Mouse (Mus musculus) heart, embryonic 12.5 days (tissue): Measurements from ENCODE around the gene Pcnp. TPM values are rescaled to one million over a fixed set of nuclear protein-coding genes. Genes with fewer than 3 reads are reported as not detected.
"Not testable (repeated sequence)": the region's sequence is repeated elsewhere in the genome, so short reads cannot be mapped to it uniquely, and the experiment has no call there.

Experiments
- ATAC-seq: fragments of 200-750 bp; cut with Nextera tagmentation; 2 replicates; pipeline ENCODE4 v1.8.0; 2017; ENCODE audit warnings: moderate TSS enrichment, moderate library complexity; ENCODE audit not compliant: insufficient number of reproducible peaks, low FRiP score
- H3K27ac ChIP-seq: fragments of 300-500 bp; sonication (generic); 2 replicates; pipeline ENCODE4 v1.5.1; 2016; ENCODE audit warnings: mild to moderate bottlenecking, moderate library complexity; ENCODE audit not compliant: poor library complexity, severe bottlenecking
- H3K27me3 ChIP-seq: fragments of 300-500 bp; sonication (generic); replicated peaks from 2 replicates; pipeline ENCODE4 v1.6.1; 2016; ENCODE audit warnings: mild to moderate bottlenecking, moderate library complexity
- H3K36me3 ChIP-seq: fragments of 300-500 bp; sonication (generic); 2 replicates; pipeline ENCODE4 v1.6.1; 2016; ENCODE audit warnings: mild to moderate bottlenecking, moderate library complexity
- H3K4me1 ChIP-seq: fragments of 300-500 bp; sonication (generic); replicated peaks from 2 replicates; pipeline ENCODE4 v1.6.1; 2016; ENCODE audit warnings: mild to moderate bottlenecking
- H3K4me2 ChIP-seq: fragments of 300-500 bp; sonication (generic); 2 replicates; pipeline ENCODE4 v1.6.1; 2016; ENCODE audit warnings: mild to moderate bottlenecking, moderate library complexity
- H3K4me3 ChIP-seq: fragments of 300-500 bp; sonication (generic); 2 replicates; pipeline ENCODE4 v1.5.1; 2016; ENCODE audit warnings: mild to moderate bottlenecking
- H3K9ac ChIP-seq: fragments of 300-500 bp; sonication (generic); 2 replicates; pipeline ENCODE4 v1.6.1; 2016; ENCODE audit warnings: mild to moderate bottlenecking, moderate library complexity
- H3K9me3 ChIP-seq: fragments of 300-500 bp; sonication (generic); replicated peaks from 2 replicates; pipeline ENCODE4 v1.6.1; 2016; ENCODE audit warnings: mild to moderate bottlenecking, moderate library complexity
- WGBS: fragments of 180-500 bp; shearing (Covaris S2); methylation state at CpG from one replicate; pipeline ENCODE4 v1.1.7; 2016; 5-methylcytosine and 5-hydroxymethylcytosine counted together
- polyA plus RNA-seq: library from polyadenylated mRNA; unstranded; fragments of >200 nt; fragmentation: Nextera tagmentation; extraction: Ambion mirVana; gene quantifications from 2 replicates; pipeline ENCODE4 v1.2.1, GENCODE M21; 2016

The Pcnp gene
- 177 and 180 TPM in 2 replicates for polyA plus RNA-seq

GRCm38 (mm10) chr16:56029661-56030082 is at the start of gene Pcnp:
TSS of gene Pcnp (minus strand) at chr16:56029739.
- Histone ChIP-seq H3K9me3 (no peaks in the 10 kb centered on the region), H3K27ac (peak within 1 kb of the TSS; percentile 90), H3K4me2 (peak within 1 kb of the TSS; percentile 82), H3K9ac (peak within 1 kb of the TSS; percentile 95), H3K27me3 (no peaks in the 10 kb centered on the region), H3K4me1 (peaks cover 22% of the 10 kb centered on the region), H3K36me3 (peaks cover 36% of the 10 kb centered on the region), H3K4me3 (peak within 1 kb of the TSS; percentile 89)
- peak; percentile 99 for ATAC-seq
- under 1% methylated on average over 39 of the region's 39 CpGs for WGBS

GRCm38 (mm10) chr16:56076121-56076869 is 46.8 kb upstream of the Pcnp start:
- peak overlapping the region; percentile 84 for H3K9ac ChIP-seq
- H3K36me3 ChIP-seq: 0 out of 2 replicates have a peak, but pooled peaks cover 2% of the 10 kb centered on the region
- peaks cover 6% of the 10 kb centered on the region; the same call in 1 of the 2 replicates for H3K4me1 ChIP-seq
- peak overlapping the region; percentile 66 for H3K4me2 ChIP-seq
- no peaks in the 10 kb centered on the region for H3K9me3 ChIP-seq
- no peak for ATAC-seq
- H3K4me3 ChIP-seq: peak overlapping the region; percentile 80
- H3K27ac ChIP-seq: peak overlapping the region; percentile 90
- WGBS: 15% methylated on average over 11 of the region's 11 CpGs
- no peaks in the 10 kb centered on the region for H3K27me3 ChIP-seq

GRCm38 (mm10) chr16:56075222-56076111 is 45.9 kb upstream of the Pcnp start:
- no peaks in the 10 kb centered on the region for H3K9me3 ChIP-seq
- H3K9ac ChIP-seq: peak overlapping the region; percentile 84
- no peaks in the 10 kb centered on the region for H3K27me3 ChIP-seq
- peak overlapping the region; percentile 66 for H3K4me2 ChIP-seq
- peak overlapping the region; percentile 80 for H3K4me3 ChIP-seq
- under 1% methylated on average over 47 of the region's 66 CpGs for WGBS
- 0 out of 2 replicates have a peak, but pooled peaks cover 2% of the 10 kb centered on the region for H3K36me3 ChIP-seq
- peaks cover 6% of the 10 kb centered on the region; the same call in 1 of the 2 replicates for H3K4me1 ChIP-seq
- peak; percentile 85 for ATAC-seq
- peak overlapping the region; percentile 90 for H3K27ac ChIP-seq

- Histone ChIP-seq H3K9ac (no peak overlapping the region), H3K27me3 (no peaks in the 10 kb centered on the region), H3K36me3 (0 out of 2 replicates have a peak, but pooled peaks cover 2% of the 10 kb centered on the region), H3K27ac (peak overlapping the region; percentile 90), H3K4me3 (no peak overlapping the region), H3K9me3 (no peaks in the 10 kb centered on the region), H3K4me2 (no peak overlapping the region), H3K4me1 (peaks cover 6% of the 10 kb centered on the region; the same call in 1 of the 2 replicates)
- 65% methylated on average over 5 of the region's 5 CpGs for WGBS
- ATAC-seq: no peak
Measured at GRCm38 (mm10) chr16:56074565-56074964, 45.0 kb upstream of the Pcnp start.

- Histone ChIP-seq H3K9me3 (no peaks in the 10 kb centered on the region), H3K4me2 (no peak overlapping the region), H3K36me3 (0 out of 2 replicates have a peak, but pooled peaks cover 2% of the 10 kb centered on the region), H3K27me3 (no peaks in the 10 kb centered on the region), H3K9ac (no peak overlapping the region), H3K4me3 (no peak overlapping the region), H3K27ac (no peak overlapping the region), H3K4me1 (peaks cover 6% of the 10 kb centered on the region; the same call in 1 of the 2 replicates)
- whole genome bisulfite sequencing: 60% methylated on average over 1 of the region's 1 CpGs
- peak; percentile 36 for ATAC-seq
Measured at GRCm38 (mm10) chr16:56074122-56074521, 44.6 kb upstream of the Pcnp start.

- WGBS: 88% methylated on average over 6 of the region's 6 CpGs
- H3K36me3 ChIP-seq, H3K4me3 ChIP-seq, H3K9me3 ChIP-seq, H3K9ac ChIP-seq, H3K27me3 ChIP-seq, ATAC-seq, H3K4me2 ChIP-seq, H3K27ac ChIP-seq, H3K4me1 ChIP-seq: not testable (repeated sequence)
Measured at GRCm38 (mm10) chr16:56073150-56073549, 43.6 kb upstream of the Pcnp start.

GRCm38 (mm10) chr16:56072533-56072932 is 43.0 kb upstream of the Pcnp start:
- Histone ChIP-seq H3K9me3 (no peaks in the 10 kb centered on the region), H3K36me3 (no peaks in the 10 kb centered on the region), H3K27ac (no peak overlapping the region), H3K27me3 (no peaks in the 10 kb centered on the region), H3K9ac (no peak overlapping the region), H3K4me3 (no peak overlapping the region), H3K4me1 (peaks cover 6% of the 10 kb centered on the region; the same call in 1 of the 2 replicates), H3K4me2 (no peak overlapping the region)
- WGBS: 80% methylated on average over 6 of the region's 6 CpGs
- ATAC-seq: no peak

GRCm38 (mm10) chr16:56071317-56072232 is 42.0 kb upstream of the Pcnp start:
- WGBS: 34% methylated on average over 5 of the region's 5 CpGs
- peak overlapping the region; percentile 67 for H3K27ac ChIP-seq
- no peaks in the 10 kb centered on the region for H3K36me3 ChIP-seq
- H3K4me1 ChIP-seq: peaks cover 4% of the 10 kb centered on the region; the same call in 1 of the 2 replicates
- H3K9me3 ChIP-seq: no peaks in the 10 kb centered on the region
- H3K9ac ChIP-seq: 0 out of 2 replicates have a peak overlapping the region, but pooled peaks have one; percentile 24
- ATAC-seq: peak; percentile 85
- H3K4me2 ChIP-seq: peak overlapping the region; percentile 19; the same call in 1 of the 2 replicates
- no peak overlapping the region for H3K4me3 ChIP-seq
- no peaks in the 10 kb centered on the region for H3K27me3 ChIP-seq

- H3K4me3 ChIP-seq: no peak overlapping the region
- H3K4me1 ChIP-seq: no peaks in the 10 kb centered on the region
- H3K27ac ChIP-seq: no peak overlapping the region
- no peaks in the 10 kb centered on the region for H3K36me3 ChIP-seq
- peaks cover 5% of the 10 kb centered on the region; the same call in 1 of the 2 replicates for H3K27me3 ChIP-seq
- ATAC-seq: no peak
- H3K4me2 ChIP-seq: no peak overlapping the region
- 82% methylated on average over 6 of the region's 6 CpGs for WGBS
- no peak overlapping the region for H3K9ac ChIP-seq
- H3K9me3 ChIP-seq: no peaks in the 10 kb centered on the region
Measured at GRCm38 (mm10) chr16:56068523-56069070, 39.1 kb upstream of the Pcnp start.

- Histone ChIP-seq H3K27me3 (peaks cover 5% of the 10 kb centered on the region; the same call in 1 of the 2 replicates), H3K9me3 (no peaks in the 10 kb centered on the region), H3K4me3 (no peak overlapping the region), H3K36me3 (no peaks in the 10 kb centered on the region), H3K4me2 (no peak overlapping the region), H3K27ac (no peak overlapping the region), H3K4me1 (no peaks in the 10 kb centered on the region), H3K9ac (no peak overlapping the region)
- 49% methylated on average over 8 of the region's 8 CpGs for WGBS
- no peak for ATAC-seq
Measured at GRCm38 (mm10) chr16:56066113-56066512, 36.6 kb upstream of the Pcnp start.
